Mouse (Mus musculus) 3T3-L1 (cell line): ENCODE data around the gene Vars.
"Not testable (repeated sequence)": the region's sequence is repeated elsewhere in the genome, so short reads cannot be mapped to it uniquely, and the experiment has no call there.

Experiments
- DNase-seq: peaks from one replicate; pipeline ENCODE4 v3.0.0-alpha.2; 2015; ENCODE audit warnings: low read depth, low spot score

Vars gene

DNA sequence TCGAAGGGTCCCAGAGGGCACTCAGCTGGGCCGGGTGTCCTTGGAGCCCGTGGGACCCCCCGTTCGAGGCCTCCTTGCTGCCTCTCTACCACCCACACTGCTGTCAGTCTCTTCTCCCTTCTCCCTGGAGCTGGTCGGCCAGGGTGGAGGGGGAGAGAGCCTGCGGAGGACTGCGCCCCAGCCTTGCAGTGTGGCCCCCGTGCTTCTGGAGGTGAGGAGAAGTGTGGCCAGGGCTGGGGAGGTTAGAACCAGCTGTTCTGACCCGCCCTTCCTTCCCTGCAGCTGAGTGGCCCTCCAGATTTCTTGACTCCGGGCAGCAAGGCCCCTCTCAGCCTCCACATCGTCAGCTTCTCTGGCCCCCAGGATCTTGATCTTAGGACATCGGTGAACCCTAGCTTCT lies 23.5 kb downstream of the Vars start:
- no peak for DNase-seq

DNA sequence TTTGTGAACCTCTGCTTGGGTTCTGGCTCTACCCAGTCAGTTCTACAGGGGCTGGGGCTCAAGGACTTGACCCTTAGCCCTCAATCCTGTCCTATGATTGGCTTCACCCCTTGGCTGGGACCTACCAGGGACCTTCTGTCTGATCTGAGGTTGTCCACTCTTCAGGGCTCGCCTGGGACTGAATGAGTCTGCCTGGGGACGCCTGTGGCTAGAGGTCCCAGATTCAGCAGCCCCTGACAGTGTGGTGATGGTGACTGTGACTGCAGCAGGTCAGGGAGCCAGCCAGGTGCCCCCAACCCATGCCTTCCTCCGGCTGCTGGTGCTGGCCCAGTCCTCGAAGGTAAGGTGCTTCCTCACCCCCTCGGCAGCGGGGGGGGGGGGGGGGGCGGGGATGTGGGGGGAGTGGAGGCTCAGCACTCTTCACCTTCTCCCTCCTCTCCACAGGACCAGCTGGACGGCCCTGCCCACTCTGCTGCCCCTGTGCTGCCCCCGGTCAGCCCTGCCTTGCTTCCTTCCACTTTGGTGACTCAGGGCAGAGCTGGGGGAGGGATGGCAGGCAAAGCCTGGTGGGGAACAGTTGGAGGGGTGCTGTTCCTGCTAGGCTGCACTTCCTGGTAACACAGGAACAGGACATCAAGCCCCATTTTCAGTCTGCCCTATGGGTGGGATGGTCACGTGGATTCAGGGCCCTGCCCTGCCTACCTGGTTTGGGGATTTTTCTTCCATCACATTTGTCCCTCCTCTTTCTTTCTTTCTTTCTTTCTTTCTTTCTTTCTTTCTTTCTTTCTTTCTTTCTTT lies 24.1 kb downstream of the Vars start:
- DNase-seq: no peak

DNA sequence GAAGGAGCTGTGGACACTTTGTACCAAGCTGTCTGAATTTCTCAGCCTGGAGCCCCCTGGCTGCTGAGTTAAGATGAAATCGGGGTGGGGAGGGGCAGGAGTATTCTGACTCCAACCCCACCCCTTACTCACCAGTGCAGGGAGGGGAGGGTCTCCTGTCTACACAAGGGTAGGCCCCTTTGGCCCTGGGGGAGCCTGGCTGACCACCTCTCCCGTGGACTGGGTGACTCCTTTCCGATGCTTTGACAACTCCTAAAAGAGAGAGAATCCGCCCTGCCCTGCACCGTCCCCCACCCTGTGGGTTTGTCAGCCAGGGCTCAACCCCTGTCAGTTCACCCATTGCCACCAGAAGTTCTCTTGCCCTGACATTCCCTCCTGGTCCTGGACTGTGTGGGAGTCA lies 25.4 kb downstream of the Vars start:
- DNase-seq: no peak

DNA sequence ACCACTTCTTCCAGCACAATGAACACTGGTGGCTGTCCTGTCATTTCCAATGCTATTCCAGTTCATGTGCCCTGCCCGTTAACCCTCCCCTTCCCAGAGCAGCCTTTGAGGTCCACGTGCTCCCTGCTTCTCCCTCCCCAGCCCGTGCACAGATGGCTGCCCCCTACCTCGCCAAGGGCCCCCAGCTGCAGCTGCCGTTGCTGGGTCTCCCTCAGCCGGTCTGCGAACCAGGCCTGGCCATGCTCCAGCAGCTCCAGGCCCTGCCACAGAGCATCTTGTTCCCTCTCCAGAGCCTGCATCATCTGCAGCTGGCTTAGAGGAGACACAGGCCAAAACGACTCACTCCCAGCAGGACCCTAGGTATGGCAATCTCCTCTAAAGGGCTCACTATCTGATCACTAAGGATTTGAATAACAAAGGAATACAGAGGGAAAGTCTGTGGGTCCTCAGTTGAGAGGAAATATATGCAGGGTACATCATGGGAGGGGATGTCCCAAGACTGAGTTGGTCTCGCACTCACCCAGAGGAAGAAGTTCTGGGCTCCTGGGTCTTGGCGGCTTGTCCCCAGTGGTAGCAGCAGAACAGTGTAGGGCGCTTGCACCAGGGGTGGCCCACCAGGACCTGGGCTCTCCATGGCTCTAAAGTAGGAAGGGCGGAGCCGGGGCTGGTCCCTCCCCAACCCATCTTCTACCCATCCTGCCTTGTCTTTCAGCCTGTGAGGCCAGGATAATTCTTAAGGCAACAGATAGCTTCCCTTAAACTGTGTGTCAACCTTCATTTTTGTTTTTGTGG lies 26.7 kb downstream of the Vars start, which contains the start of gene Sapcd1:
Gene Sapcd1 (minus strand): TSS at position 740 of the 792 bp plus-strand sequence.
- no peak for DNase-seq

DNA sequence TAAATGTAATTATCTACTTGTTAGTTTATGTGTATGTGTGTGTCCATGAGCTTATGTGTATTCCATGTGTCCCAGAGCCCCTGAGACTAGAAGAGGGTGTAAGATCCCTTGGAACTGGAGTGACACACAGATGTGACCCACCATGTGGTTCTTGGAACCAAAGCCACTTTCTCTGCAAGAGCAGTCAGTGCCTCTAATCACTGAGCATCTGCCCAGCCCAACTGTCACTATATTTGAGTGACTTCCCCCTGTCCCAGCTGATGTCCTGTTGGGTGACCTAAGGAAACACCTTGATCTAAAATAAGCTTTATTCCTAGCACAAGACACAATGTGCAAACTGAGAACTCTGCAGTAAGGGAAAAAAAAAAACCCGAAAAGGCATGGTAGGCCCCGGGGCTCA lies 27.5 kb downstream of the Vars start:
- no peak for DNase-seq

DNA sequence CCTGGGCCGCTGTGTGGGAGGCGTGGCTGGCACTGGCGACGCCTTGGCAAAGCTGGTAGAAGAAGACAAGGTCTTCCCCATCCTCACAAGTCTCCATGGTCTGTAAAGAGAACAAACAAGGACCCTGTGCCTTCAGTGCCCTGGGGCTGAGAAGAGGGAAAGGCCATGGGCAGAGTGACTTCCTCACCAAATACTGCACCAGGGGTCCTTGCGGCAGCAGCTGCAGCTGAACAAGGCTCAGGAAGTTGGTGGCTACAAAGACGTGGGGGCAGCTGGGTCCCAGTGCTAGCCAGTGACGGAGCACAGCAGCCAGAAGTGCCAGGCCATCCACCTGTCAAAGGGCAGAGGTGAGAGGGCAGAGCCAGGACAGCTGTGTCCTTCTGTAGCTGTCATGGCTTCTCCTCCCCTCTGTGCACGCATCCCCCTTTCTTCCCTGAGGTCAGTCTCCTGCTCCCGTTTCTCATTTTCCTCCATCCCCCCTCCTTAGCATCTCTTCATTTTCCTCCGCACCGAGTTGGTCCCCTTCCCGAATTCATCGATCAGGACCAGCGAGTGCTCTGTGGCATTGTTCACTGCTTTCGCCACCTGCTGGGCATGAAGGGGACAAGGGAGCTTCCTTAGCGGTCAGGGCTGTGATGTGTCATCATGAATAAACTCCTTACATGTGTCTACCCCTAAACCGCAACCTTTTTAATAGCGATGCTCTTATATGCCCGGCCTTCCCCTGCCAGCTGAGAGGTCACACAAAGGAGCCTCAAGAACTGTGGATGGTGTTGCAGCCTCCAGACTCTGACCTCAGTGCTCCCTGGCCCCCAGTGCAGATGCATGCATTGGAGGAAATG lies 29.1 kb downstream of the Vars start:
- no peak for DNase-seq

DNA sequence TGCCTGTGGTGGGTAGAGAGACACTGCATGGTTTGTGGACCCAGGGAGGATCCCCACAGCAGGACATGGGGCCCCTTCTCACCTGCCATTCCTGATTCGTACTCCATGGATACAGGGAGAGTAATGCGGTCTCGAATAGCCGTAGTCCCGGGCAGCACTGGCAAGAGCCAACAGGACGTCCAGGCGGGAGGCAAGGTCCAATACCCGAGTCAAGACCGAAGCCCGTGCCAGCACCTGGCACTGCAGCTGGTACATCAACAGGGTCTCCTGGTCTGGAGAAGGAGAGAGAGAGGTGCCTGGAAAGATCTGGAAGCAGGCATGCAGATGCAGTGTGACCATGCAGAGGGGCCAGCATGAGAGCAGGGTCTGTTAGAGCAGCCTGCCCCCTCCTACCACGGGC lies 30.5 kb downstream of the Vars start:
- no peak for DNase-seq

DNA sequence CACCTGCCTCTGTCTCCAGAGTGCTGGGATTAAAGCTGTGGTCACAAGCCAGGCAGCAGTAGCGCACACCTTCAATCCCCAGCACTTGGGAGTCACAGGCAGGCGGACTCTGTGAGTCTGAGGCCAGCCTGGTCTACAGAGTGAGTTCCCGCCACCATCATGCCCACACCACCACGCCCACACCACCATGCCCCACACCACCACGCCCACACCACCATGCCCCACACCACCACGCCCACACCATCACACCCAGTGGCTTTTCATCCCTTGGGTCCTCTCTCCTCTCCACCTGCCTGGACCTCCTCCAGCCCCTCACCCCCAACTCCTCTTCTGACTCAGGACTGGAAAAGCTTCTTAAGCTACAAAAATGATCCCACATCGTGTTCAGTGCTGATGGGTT lies 31.1 kb downstream of the Vars start:
- DNase-seq: no peak

DNA sequence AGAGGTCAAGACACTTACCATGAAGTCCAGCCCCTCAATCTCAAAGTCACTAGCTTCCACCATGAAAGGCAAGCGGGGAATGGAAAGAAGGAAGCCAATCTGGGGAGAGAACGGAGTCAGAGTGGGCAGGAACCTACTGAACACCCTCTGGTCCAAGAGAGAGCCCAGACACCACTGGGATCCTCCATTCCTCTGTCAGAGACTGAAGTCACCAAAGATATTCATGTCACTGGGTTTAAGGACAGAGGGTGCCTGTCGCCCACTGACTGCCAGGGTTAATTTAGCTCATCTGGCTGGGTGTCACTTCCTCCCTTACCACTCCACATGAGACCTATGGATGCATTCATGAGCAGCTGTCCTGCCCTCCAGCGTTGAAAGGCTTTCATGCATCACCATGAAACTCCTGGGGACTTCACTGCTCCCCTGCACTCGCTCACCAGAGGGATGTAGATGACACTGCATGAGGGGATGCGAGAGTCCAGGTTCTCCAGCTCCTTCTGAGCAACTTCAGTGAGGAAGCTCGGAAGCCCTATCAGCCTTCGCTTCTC lies 31.6 kb downstream of the Vars start:
- DNase-seq: no peak

DNA sequence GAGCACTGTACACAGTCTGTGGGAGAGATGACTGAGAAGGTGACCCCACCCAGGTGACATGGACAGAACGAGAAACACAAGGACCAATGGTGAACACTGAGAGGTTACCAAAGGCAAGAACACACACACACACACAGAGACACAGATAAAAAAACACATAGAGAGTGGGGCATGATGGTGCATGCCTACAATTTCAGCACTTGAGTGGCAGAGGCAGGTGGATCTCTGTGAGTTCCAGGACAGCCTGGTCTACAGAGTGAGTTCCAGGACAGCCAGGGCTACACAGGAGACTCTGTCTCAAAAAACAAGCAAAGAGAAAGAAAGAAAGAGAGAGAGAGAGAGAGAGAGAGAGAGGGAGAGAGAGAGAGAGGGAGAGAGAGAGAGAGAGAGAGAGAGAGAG lies 32.9 kb downstream of the Vars start:
- not testable (repeated sequence) for DNase-seq

DNA sequence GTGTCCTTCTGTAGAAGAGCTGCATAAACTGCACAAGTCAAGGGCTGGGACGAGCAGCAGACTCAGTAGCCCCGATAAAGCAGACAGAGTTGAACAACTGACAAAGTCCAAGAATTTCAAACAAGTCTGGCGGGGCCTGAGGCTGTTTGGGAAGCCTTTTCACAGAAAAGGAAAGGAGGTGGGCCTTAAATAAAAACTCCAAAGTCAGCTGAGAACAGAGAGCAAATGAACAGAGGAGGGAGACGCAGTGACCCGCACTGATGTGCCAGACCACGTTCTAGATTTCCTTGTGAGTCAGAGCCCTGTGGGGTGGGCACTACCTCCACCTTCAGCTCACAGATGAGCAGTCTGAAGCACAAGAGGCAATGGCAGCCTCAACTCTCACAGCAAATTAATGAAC lies 34.1 kb downstream of the Vars start:
- DNase-seq: no peak

DNA sequence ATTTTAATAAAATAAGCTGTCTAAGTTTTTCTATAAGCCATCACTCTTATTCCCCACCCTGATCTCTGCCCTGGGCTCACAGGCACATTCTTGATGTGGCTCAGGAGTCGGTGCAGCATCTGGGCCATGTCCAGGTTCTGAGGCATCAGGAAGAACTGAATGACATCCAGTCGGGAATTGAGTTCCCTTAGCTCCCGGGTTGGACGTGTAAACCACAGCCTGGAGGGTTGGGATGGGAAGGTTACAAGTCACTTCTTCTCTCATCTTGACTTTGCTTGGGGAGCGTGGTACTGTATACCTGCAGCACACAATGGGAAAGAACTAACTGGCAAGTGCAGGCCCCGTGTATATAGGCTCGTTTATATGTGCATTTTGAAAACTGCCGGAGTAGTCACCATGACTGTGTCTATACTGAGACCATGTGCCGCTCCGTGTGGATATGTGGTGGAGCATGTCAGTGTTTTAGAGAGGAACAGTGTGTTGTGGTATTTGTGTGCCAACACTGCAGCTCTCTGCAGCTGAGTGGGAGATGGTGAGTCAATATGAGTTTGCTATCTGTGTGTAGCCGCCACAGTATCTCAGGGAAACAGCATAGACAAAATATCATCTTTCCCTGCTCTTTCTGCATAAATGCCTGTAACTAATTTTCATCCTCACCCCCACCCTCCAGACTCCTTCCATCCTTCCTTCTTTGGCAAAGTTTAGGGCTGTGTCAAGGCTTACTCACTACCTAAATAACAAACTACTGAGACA lies 38.5 kb downstream of the Vars start:
- DNase-seq: peak; percentile 91

DNA sequence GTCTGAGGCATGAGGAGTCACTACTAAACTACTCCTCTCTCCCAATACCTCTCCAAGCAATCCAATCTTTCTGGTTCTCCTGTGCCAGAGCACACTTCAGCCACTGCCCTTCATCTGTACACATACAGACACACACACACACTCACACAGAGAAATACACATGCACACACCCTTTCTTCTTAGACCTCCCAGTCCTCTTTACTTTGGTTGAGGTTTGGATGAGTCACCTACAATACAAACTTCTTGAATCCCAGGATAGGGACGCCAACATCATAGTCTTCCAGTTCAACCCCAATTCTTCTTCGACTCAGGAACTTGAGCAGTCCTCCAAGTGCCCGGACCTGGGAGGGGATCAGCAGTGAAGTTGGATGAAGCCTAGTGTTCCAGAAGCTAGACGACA lies 43.0 kb downstream of the Vars start:
- peak; percentile 60 for DNase-seq

DNA sequence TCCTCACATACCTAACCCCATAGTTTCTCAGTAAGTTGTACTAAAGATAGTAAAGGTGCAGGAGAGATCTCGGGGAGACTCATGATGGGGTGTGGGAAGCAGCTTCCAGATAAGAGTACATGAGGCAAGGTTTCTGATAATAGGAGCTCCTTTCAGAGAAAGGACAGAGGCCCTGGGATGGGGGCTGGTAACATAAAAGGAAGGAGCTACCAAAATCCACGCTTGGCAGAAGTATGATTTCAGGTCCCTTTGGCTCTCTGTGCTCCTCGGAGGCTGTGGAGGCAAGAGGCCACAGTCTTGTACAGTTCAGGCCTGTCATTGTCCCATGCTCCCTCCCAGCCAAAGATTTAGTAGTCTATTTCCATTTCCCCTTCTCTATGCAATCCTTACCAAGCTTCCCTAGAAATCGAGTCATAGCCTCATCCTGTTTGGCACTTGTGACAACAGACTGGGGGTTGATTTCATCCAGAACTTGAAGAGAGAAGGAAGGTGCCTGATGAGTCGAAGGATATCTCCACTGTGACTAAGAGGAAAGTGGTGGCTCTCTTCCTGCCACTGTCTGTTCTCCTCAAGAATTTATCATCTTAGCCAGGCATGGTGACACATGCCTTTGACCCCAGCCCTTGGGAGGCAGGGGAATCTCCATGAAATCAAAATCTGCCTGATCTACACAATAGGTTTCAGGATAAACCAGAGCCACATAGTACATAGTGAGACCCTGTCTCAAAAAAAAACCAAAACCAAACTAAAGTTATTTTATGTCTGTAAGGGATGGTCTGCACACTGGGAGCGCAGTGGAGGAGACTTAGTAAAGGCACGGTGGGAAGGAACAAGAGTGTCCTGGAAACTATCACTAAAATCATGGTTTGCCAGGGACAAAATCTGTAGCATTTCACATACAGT lies 44.4 kb downstream of the Vars start:
- peak; percentile 60 for DNase-seq

DNA sequence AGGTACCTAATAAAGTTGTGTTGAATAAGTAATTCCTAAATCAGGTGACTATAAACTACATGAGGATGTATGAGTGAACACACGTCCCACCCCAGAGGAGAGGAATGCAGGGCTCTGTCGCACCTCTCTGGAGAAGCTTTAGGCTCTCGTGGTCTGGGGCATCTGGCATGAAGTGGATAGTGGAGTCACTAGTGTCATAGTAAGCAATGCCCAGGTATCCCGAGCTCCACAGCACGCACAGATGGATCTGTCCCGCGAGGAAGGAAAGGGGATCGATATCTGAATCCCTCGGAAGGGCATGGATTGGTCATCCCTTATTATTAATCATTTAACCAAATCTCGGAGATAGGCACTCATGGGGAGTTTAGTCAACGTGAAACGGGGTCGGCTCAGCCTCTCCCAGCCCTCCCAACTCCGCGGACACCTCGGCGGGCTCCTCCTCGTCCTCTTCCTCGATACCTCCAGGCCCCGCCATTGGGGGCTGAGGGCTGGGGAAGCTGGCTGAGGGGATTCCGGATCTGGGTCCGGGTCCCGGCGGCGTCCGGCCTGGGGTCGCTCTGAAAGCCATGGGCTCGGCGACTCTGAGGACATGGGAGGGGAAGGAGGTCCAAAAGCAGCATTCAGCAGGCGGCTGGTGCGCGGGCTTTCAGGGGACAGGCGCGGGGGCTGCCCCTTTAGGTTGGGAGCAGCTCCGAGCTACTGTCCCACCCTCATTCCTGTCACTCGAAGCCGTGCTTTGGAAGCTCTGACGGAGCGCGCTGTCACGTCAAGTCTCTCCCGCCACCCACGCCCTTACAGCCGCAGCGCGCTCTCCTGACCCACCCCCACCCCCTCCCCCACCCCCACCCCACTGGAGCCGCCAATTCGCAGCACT lies 45.3 kb downstream of the Vars start:
- DNase-seq: no peak

DNA sequence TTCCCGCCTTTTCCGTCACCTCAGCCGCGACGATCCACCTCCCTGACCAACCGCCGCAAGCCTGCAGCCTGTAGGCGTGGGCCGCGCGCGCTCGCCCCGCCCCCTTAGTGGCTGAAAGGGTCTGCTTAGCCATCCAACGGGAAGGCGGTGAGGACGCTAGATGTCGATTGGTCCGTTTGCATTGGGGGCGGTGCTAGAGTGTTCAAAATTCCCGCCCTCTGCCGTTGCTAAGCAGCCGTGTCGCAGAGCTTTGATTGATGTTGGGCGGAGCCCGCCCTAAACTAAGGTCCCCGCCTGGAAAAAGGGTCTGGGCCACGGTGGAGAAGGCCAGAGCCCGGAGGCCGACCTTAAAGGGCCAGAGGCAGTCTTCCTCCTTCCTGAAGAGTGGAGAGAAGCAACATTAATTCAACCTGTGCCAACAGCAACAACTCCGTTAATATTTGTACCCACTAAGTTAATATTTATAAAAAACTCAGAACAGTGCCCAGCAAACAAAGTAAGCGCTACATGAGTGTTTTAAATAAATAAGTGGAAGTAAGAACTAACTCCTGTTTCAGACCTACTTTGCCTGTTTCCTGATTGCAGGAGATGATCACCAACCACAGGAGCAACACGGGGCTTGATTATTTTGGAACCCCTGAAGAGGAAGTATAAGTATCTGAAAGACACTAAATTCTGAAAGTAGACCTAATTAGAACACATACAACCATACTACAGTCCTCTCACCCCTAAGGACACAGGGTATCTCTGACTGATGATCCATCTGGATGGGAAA lies 46.1 kb downstream of the Vars start, which contains the start of gene Msh5:
Gene Msh5 (minus strand): TSS at position 65 of the 775 bp plus-strand sequence.
- DNase-seq: peak; percentile 97

DNA sequence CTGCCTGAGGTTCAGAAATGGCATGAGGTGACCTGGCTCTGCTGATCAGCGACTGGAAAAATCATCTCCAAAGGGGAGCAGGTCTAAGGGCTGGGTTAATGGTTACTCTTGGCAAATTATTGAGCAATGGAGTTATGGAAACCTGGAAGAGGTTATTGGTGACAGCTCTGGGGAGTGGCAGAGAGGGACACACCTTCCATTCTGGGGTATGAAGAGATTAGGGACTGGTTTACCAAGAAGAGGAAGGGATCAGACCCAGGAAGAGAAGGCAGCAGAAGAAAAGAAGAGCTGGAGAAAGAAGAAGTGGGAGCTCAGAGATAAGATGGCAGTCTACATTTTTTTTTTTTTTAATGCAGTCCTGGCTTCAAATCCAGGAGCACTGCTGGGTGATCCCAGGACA lies 46.9 kb downstream of the Vars start:
- DNase-seq: no peak
